Mouse (Mus musculus) C2C12 (cell line): ENCODE results near the gene St6gal1. TPM values are rescaled to one million over a fixed set of nuclear protein-coding genes. Genes with fewer than 3 reads are reported as not detected.

Experiments
- H3K27me3 ChIP-seq: one replicate; pipeline ENCODE4 v1.6.1; 2011; ENCODE audit not compliant: control insufficient read depth, insufficient read depth, insufficient read length
- H3K36me3 ChIP-seq: one replicate; pipeline ENCODE4 v1.6.1; 2011; ENCODE audit not compliant: control insufficient read depth, insufficient read depth
- H3K4me3 ChIP-seq: one replicate; pipeline ENCODE4 v1.5.1; 2011; ENCODE audit warnings: mild to moderate bottlenecking, control low read depth; ENCODE audit not compliant: poor library complexity, insufficient read depth, severe bottlenecking
- H3K79me2 ChIP-seq: one replicate; pipeline ENCODE4 v1.6.1; 2011; ENCODE audit not compliant: control insufficient read depth, insufficient read depth
- H3K79me3 ChIP-seq: one replicate; pipeline ENCODE4 v1.6.1; 2011; ENCODE audit warnings: low read depth, control low read depth
- H3ac ChIP-seq: one replicate; pipeline ENCODE3; 2011; ENCODE audit warnings: low read depth; ENCODE audit not compliant: control insufficient read depth, insufficient read length
- CEBPB ChIP-seq: IDR thresholded peaks from one replicate; pipeline ENCODE4 v1.6.1; 2011; ENCODE audit warnings: low read depth, mild to moderate bottlenecking, control low read depth, moderate library complexity
- CTCF ChIP-seq: IDR thresholded peaks from one replicate; pipeline ENCODE4 v1.5.1; 2011; ENCODE audit not compliant: control insufficient read depth, insufficient read depth, insufficient read length
- FOSL1 ChIP-seq: IDR thresholded peaks from one replicate; pipeline ENCODE4 v1.8.0; 2011; ENCODE audit warnings: mild to moderate bottlenecking, low read length; ENCODE audit not compliant: poor library complexity, insufficient read depth, severe bottlenecking
- MAX ChIP-seq: IDR thresholded peaks from one replicate; pipeline ENCODE4 v1.6.1; 2011; ENCODE audit warnings: mild to moderate bottlenecking, control low read depth
- MYOD1 ChIP-seq: IDR thresholded peaks from one replicate; pipeline ENCODE4 v1.6.1; 2011; ENCODE audit warnings: low read depth; ENCODE audit not compliant: control insufficient read depth, insufficient read length
- MYOG ChIP-seq: IDR thresholded peaks from one replicate; pipeline ENCODE4 v1.6.1; 2011; ENCODE audit not compliant: control insufficient read depth, insufficient read length; ENCODE audit errors: extremely low read depth
- USF1 ChIP-seq: IDR thresholded peaks from one replicate; pipeline ENCODE4 v1.6.1; 2011; ENCODE audit warnings: low read depth, mild to moderate bottlenecking, control low read depth, moderate library complexity
- polyA plus RNA-seq: library from polyadenylated mRNA; unstranded; fragments of >200 nt; fragmentation: generic; extraction: Trizol; gene quantifications from one replicate; pipeline ENCODE4 v1.2.1, GENCODE M21; 2012; ENCODE audit warnings: missing spikeins

The St6gal1 gene
- polyA plus RNA-seq, 1 experiment, result 6.2 TPM

- Histone ChIP-seq H3K79me2 (no peaks in the 10 kb centered on the region), H3K4me3 (no peak overlapping the region), H3K27me3 (no peaks in the 10 kb centered on the region), H3ac (no peak overlapping the region), H3K79me3 (no peaks in the 10 kb centered on the region), H3K36me3 (no peaks in the 10 kb centered on the region)
- TF ChIP-seq MAX, result no peak
- no peak for TF ChIP-seq MYOD1
- no peak for TF ChIP-seq USF1
- no peak for TF ChIP-seq FOSL1
- no peak for TF ChIP-seq CEBPB
- TF ChIP-seq MYOG, result no peak
- no peak for TF ChIP-seq CTCF
Observed at GRCm38 (mm10) chr16:23324867-23325650, 100.5 kb downstream of the St6gal1 start.

GRCm38 (mm10) chr16:23326664-23327063 is 102.1 kb downstream of the St6gal1 start:
- H3K36me3 ChIP-seq, result no peaks in the 10 kb centered on the region

GRCm38 (mm10) chr16:23327266-23327665 is 102.7 kb downstream of the St6gal1 start:
- Histone ChIP-seq H3K4me3 (no peak overlapping the region), H3K36me3 (no peaks in the 10 kb centered on the region), H3K27me3 (no peaks in the 10 kb centered on the region), H3K79me2 (no peaks in the 10 kb centered on the region), H3K79me3 (no peaks in the 10 kb centered on the region), H3ac (no peak overlapping the region)
- TF ChIP-seq MYOG (no peak), CEBPB (no peak), MYOD1 (no peak), FOSL1 (no peak), MAX (no peak), CTCF (no peak), USF1 (no peak)

More at GRCm38 (mm10) chr16:23326664-23327063, 102.1 kb downstream of the St6gal1 start:
- H3K79me3 ChIP-seq, result no peaks in the 10 kb centered on the region
- TF ChIP-seq MYOD1, result no peak
- no peak for TF ChIP-seq FOSL1
- no peak for TF ChIP-seq CTCF
- no peak for TF ChIP-seq MAX
- TF ChIP-seq MYOG, result no peak
- no peak overlapping the region for H3K4me3 ChIP-seq
- H3K79me2 ChIP-seq, result no peaks in the 10 kb centered on the region
- no peaks in the 10 kb centered on the region for H3K27me3 ChIP-seq
- H3ac ChIP-seq, result no peak overlapping the region

GRCm38 (mm10) chr16:23328201-23328600 is 103.7 kb downstream of the St6gal1 start:
- Histone ChIP-seq H3K27me3 (no peaks in the 10 kb centered on the region), H3K79me2 (no peaks in the 10 kb centered on the region), H3K4me3 (no peak overlapping the region), H3K36me3 (no peaks in the 10 kb centered on the region), H3K79me3 (no peaks in the 10 kb centered on the region), H3ac (no peak overlapping the region)
- TF ChIP-seq MAX (no peak), MYOD1 (no peak), FOSL1 (no peak), CEBPB (no peak), CTCF (no peak), USF1 (no peak), MYOG (no peak)

GRCm38 (mm10) chr16:23332136-23332535 is 107.6 kb downstream of the St6gal1 start:
- no peaks in the 10 kb centered on the region for H3K27me3 ChIP-seq
- no peak overlapping the region for H3ac ChIP-seq
- TF ChIP-seq FOSL1 (no peak), MYOD1 (no peak), MAX (no peak), CEBPB (no peak), MYOG (no peak), CTCF (no peak), USF1 (no peak)
- H3K36me3 ChIP-seq, result no peaks in the 10 kb centered on the region
- H3K79me3 ChIP-seq, result no peaks in the 10 kb centered on the region
- no peak overlapping the region for H3K4me3 ChIP-seq
- H3K79me2 ChIP-seq, result no peaks in the 10 kb centered on the region

GRCm38 (mm10) chr16:23332686-23333085 is 108.1 kb downstream of the St6gal1 start:
- no peak for TF ChIP-seq CTCF
- no peak for TF ChIP-seq FOSL1
- no peak for TF ChIP-seq CEBPB
- no peak for TF ChIP-seq MYOD1
- TF ChIP-seq MYOG, result no peak
- no peak for TF ChIP-seq MAX
- TF ChIP-seq USF1, result no peak
- no peak overlapping the region for H3K4me3 ChIP-seq
- no peaks in the 10 kb centered on the region for H3K27me3 ChIP-seq
- no peak overlapping the region for H3ac ChIP-seq
- no peaks in the 10 kb centered on the region for H3K79me2 ChIP-seq
- no peaks in the 10 kb centered on the region for H3K36me3 ChIP-seq
- H3K79me3 ChIP-seq, result no peaks in the 10 kb centered on the region
